Mouse (Mus musculus) ES-Bruce4 (cell line): ENCODE measurements around the gene Notch1.

Source experiments
- CTCF ChIP-seq: IDR thresholded peaks from one replicate; pipeline ENCODE4 v1.8.1; 2011; ENCODE audit warnings: low read depth, low read length
- POLR2A ChIP-seq: IDR thresholded peaks from one replicate; pipeline ENCODE4 v1.8.1; 2011; ENCODE audit warnings: low read length; ENCODE audit not compliant: insufficient read depth

DNA sequence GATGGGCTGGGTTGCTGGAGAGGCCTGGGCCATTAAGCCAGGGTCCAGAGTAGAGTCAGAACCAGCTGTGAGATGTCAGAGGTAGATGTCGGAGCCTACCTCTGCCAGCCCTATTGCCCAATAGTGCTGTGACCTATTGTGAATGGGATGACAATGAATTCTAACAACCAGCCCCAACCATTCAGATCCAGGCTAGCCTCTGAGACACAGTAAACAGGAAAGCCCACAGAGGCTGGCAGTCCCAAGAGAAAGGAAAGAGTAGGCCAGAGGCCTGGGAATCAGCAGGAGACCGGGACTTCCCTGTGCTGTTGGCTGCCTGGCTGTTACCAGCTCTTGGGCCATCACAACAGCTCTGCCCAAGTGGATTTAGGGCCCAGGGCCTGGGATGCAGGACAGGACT lies 1.1 kb downstream of the Notch1 start:
- TF ChIP-seq POLR2A (no peak), CTCF (no peak)
